In the genomic region with DNA sequence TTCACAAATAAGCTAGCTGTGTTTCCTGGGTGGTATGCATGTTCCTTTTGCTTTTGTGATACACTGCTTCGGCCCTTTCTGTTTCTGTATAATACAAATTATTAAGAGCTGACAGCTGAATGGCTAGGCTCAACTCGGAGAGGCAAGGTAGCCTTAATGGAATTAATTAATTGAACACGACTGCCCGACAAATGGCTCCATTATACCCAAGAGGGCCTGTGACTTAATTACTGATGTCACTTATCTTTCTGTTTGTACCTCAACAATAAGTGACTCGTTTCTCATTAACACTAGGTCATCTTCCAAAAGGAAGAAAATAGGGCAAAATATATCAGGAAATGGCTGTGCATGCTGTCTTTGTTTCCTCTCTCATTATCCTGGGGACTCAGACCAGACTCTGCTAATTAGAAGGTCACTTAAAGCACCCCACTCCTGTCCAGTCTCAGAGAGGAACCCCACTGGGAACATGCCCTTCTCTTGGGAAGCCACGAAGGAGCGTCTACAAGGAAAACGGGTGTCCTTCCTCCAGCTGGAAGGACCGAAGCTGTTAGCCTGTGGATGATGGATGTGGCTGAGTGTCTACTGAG, we compare ENCODE assay signal across 24 mouse cellular contexts.
DNase-seq lines count a peak whose midpoint lies in the region; ATAC-seq lines count a peak whose summit lies in the region.
"Had no signal": no experiment of that assay in that cellular context is flagged by ENCODE, and none has a peak within 500 bp of the region (broad histone marks: within the 10 kb centered on the region; RNA-seq: fewer than 3 reads in every experiment).

No protein-coding gene starts in this region.

- peaks cover 2% of the 10 kb centered on the region; the same call in 1 of the 2 replicates for H3K27me3 ChIP-seq in forebrain, embryonic 11.5 days (ENCODE audit: control insufficient read depth, insufficient read depth, low read length)
- H3K27me3 ChIP-seq in forebrain, embryonic 16.5 days (replicated peaks; ENCODE audit: control insufficient read depth, insufficient read depth, low read length), result no peaks in the 10 kb centered on the region
- H3K27me3 ChIP-seq in neural tube, embryonic 12.5 days (replicated peaks), result no peaks in the 10 kb centered on the region
- no peaks in the 10 kb centered on the region for H3K27me3 ChIP-seq in neural tube, embryonic 15.5 days (replicated peaks)
- H3K27me3 ChIP-seq in midbrain, embryonic 14.5 days (ENCODE audit: control insufficient read depth, insufficient read depth, low read length), result no peaks in the 10 kb centered on the region
- H3K27me3 ChIP-seq: intestine, embryonic 15.5 days; midbrain, embryonic 12.5 days; stomach, embryonic 15.5 days had no signal

- intact Hi-C loops in left cerebral cortex, postnatal 4 days (cut with DNase I), result no loop called here

- peak overlapping the region; percentile 50; the same call in 1 of the 2 replicates for H3K27ac ChIP-seq in forebrain, embryonic 11.5 days (ENCODE audit: low read depth, low read length)
- no peak overlapping the region for H3K27ac ChIP-seq in forebrain, embryonic 16.5 days (ENCODE audit: low read length)
- no peak overlapping the region for H3K27ac ChIP-seq in neural tube, embryonic 12.5 days
- no peak overlapping the region for H3K27ac ChIP-seq in neural tube, embryonic 15.5 days (replicated peaks)
- peak overlapping the region; percentile 60 for H3K27ac ChIP-seq in midbrain, embryonic 14.5 days (replicated peaks; ENCODE audit: low read depth, low read length)
- H3K27ac ChIP-seq: intestine, embryonic 15.5 days; layer of hippocampus, adult 2 months; macrophage; stomach, embryonic 15.5 days had no signal

- H3K9ac ChIP-seq in forebrain, embryonic 11.5 days (ENCODE audit: low read length), result no peak overlapping the region
- H3K9ac ChIP-seq in forebrain, embryonic 16.5 days (replicated peaks; ENCODE audit: low read depth, low read length), result no peak overlapping the region
- no peak overlapping the region for H3K9ac ChIP-seq in neural tube, embryonic 12.5 days
- H3K9ac ChIP-seq in neural tube, embryonic 15.5 days (replicated peaks), result no peak overlapping the region
- no peak overlapping the region for H3K9ac ChIP-seq in midbrain, embryonic 14.5 days (replicated peaks; ENCODE audit: low read length)
- H3K9ac ChIP-seq: intestine, embryonic 15.5 days; midbrain, embryonic 12.5 days; stomach, embryonic 15.5 days had no signal

- no peak overlapping the region for H3K4me3 ChIP-seq in forebrain, embryonic 11.5 days (ENCODE audit: low read depth, low read length)
- no peak overlapping the region for H3K4me3 ChIP-seq in forebrain, embryonic 16.5 days (replicated peaks; ENCODE audit: low read length)
- H3K4me3 ChIP-seq in neural tube, embryonic 12.5 days, result no peak overlapping the region
- no peak overlapping the region for H3K4me3 ChIP-seq in neural tube, embryonic 15.5 days (replicated peaks)
- no peak overlapping the region for H3K4me3 ChIP-seq in midbrain, embryonic 14.5 days (replicated peaks; ENCODE audit: low read depth, low read length)
- H3K4me3 ChIP-seq: intestine, embryonic 15.5 days; layer of hippocampus, adult 2 months; midbrain, embryonic 12.5 days; stomach, embryonic 15.5 days had no signal

- no peak for DNase-seq in forebrain, embryonic 11.5 days (ENCODE audit: low spot score)
- DNase-seq in midbrain, embryonic 14.5 days, result no peak
- no peak for DNase-seq in kidney, postnatal 25 days
- DNase-seq in left cerebral cortex, postnatal 4 days, result no peak
- DNase-seq: adrenal gland, postnatal 14 days; cerebellum, adult 9-10 months; gastrocnemius, postnatal 14 days; heart, adult 11 months; kidney, adult 9 months; kidney, postnatal 14 days; right cerebral cortex, adult 18-20 months; right cerebral cortex, postnatal 4 days; thymus, adult 18-20 months; thymus, postnatal 36 days had no signal

- no peaks in the 10 kb centered on the region for H3K9me3 ChIP-seq in forebrain, embryonic 11.5 days (ENCODE audit: control insufficient read depth, low read length)
- no peaks in the 10 kb centered on the region for H3K9me3 ChIP-seq in forebrain, embryonic 16.5 days (ENCODE audit: control insufficient read depth, low read length)
- H3K9me3 ChIP-seq in neural tube, embryonic 12.5 days, result no peaks in the 10 kb centered on the region
- no peaks in the 10 kb centered on the region for H3K9me3 ChIP-seq in neural tube, embryonic 15.5 days (replicated peaks)
- H3K9me3 ChIP-seq in midbrain, embryonic 14.5 days (ENCODE audit: control insufficient read depth, low read length), result no peaks in the 10 kb centered on the region
- H3K9me3 ChIP-seq: intestine, embryonic 15.5 days; midbrain, embryonic 12.5 days; stomach, embryonic 15.5 days had no signal

- WGBS in forebrain, embryonic 11.5 days, result 22% methylated on average over 9 of the region's 9 CpGs
- WGBS in forebrain, embryonic 16.5 days, result 8% methylated on average over 9 of the region's 9 CpGs
- WGBS in neural tube, embryonic 12.5 days, result 55% methylated on average over 9 of the region's 9 CpGs
- WGBS in neural tube, embryonic 15.5 days, result 42% methylated on average over 9 of the region's 9 CpGs
- 43% methylated on average over 9 of the region's 9 CpGs for WGBS in midbrain, embryonic 14.5 days

- peaks cover 25% of the 10 kb centered on the region for H3K4me1 ChIP-seq in forebrain, embryonic 11.5 days (replicated peaks; ENCODE audit: control insufficient read depth, insufficient read depth, low read length)
- peaks cover 5% of the 10 kb centered on the region; the same call in 1 of the 2 replicates for H3K4me1 ChIP-seq in forebrain, embryonic 16.5 days (replicated peaks; ENCODE audit: control insufficient read depth, insufficient read depth, low read length)
- peaks cover 17% of the 10 kb centered on the region for H3K4me1 ChIP-seq in neural tube, embryonic 12.5 days
- H3K4me1 ChIP-seq in neural tube, embryonic 15.5 days, result peaks cover 16% of the 10 kb centered on the region
- H3K4me1 ChIP-seq in midbrain, embryonic 14.5 days (ENCODE audit: control insufficient read depth, insufficient read depth, low read length), result peaks cover 20% of the 10 kb centered on the region
- H3K4me1 ChIP-seq: intestine, embryonic 15.5 days; stomach, embryonic 15.5 days had no signal

- no peaks in the 10 kb centered on the region for H3K36me3 ChIP-seq in forebrain, embryonic 11.5 days (ENCODE audit: control insufficient read depth, insufficient read depth, low read length)
- no peaks in the 10 kb centered on the region for H3K36me3 ChIP-seq in forebrain, embryonic 16.5 days (ENCODE audit: control insufficient read depth, insufficient read depth)
- H3K36me3 ChIP-seq in neural tube, embryonic 12.5 days, result no peaks in the 10 kb centered on the region
- H3K36me3 ChIP-seq in neural tube, embryonic 15.5 days, result no peaks in the 10 kb centered on the region
- H3K36me3 ChIP-seq in midbrain, embryonic 14.5 days (ENCODE audit: control insufficient read depth, insufficient read depth, low read length), result no peaks in the 10 kb centered on the region
- H3K36me3 ChIP-seq: intestine, embryonic 15.5 days; midbrain, embryonic 12.5 days; stomach, embryonic 15.5 days had no signal

- peak; percentile 66 for ATAC-seq in forebrain, embryonic 11.5 days (replicated peaks; ENCODE audit: low FRiP score)
- no peak for ATAC-seq in forebrain, embryonic 16.5 days
- ATAC-seq in neural tube, embryonic 12.5 days (ENCODE audit: low FRiP score, low read depth), result 0 out of 2 replicates have a peak, but pooled peaks have one; percentile 41
- no peak for ATAC-seq in neural tube, embryonic 15.5 days (ENCODE audit: low FRiP score)
- ATAC-seq in midbrain, embryonic 14.5 days (ENCODE audit: low FRiP score, low TSS enrichment), result no peak
- ATAC-seq: intestine, embryonic 15.5 days; lung, postnatal 0 days had no signal

- H3K4me2 ChIP-seq in forebrain, embryonic 11.5 days (ENCODE audit: low read depth, low read length, severe bottlenecking), result no peak overlapping the region
- no peak overlapping the region for H3K4me2 ChIP-seq in forebrain, embryonic 16.5 days (ENCODE audit: low read length)
- no peak overlapping the region for H3K4me2 ChIP-seq in neural tube, embryonic 12.5 days (replicated peaks)
- H3K4me2 ChIP-seq in neural tube, embryonic 15.5 days, result no peak overlapping the region
- H3K4me2 ChIP-seq in midbrain, embryonic 14.5 days (ENCODE audit: low read length), result no peak overlapping the region
- H3K4me2 ChIP-seq: heart, embryonic 11.5 days; intestine, embryonic 15.5 days; midbrain, embryonic 12.5 days; stomach, embryonic 15.5 days had no signal

Comparison
In these comparisons a context has a peak if more than half of its experiments do, and no peak if none do; other contexts are left out.
1. ATAC-seq: peak in forebrain, embryonic 11.5 days (single experiment) and neural tube, embryonic 12.5 days (single experiment); none in forebrain, embryonic 16.5 days (single experiment), neural tube, embryonic 15.5 days (single experiment) and midbrain, embryonic 14.5 days (single experiment).
2. H3K27ac ChIP-seq: peak in forebrain, embryonic 11.5 days (single experiment) and midbrain, embryonic 14.5 days (single experiment); none in forebrain, embryonic 16.5 days (single experiment), neural tube, embryonic 12.5 days (single experiment) and neural tube, embryonic 15.5 days (single experiment).